Mouse (Mus musculus): ENCODE measurements at regions not wholly inside any gene's neighbourhood (a gene's known extent, or its start where the extent isn't known, plus 50 kb on each side); places are given as distances from the start of the nearest gene placed in this dataset.

GRCm38 (mm10) chr8:25361420-25361819 is 537.3 kb upstream of the Adam5 start:
- H3K9me3 ChIP-seq (replicated peaks) = 0 out of 2 replicates have a peak, but pooled peaks cover 3% of the 10 kb centered on the region
- 87% methylated on average over 5 of the region's 5 CpGs for WGBS
- ATAC-seq (replicated peaks; ENCODE audit: low FRiP score) = no peak
- H3K36me3 ChIP-seq = no peaks in the 10 kb centered on the region
- no peak overlapping the region for H3K4me3 ChIP-seq (replicated peaks)
- peaks cover 9% of the 10 kb centered on the region for H3K4me1 ChIP-seq
- H3K9ac ChIP-seq = no peak overlapping the region
- no peaks in the 10 kb centered on the region for H3K27me3 ChIP-seq
- H3K27ac ChIP-seq = no peak overlapping the region
- no peak overlapping the region for H3K4me2 ChIP-seq

- Histone ChIP-seq H3K36me3 (no peaks in the 10 kb centered on the region), H3K4me2 (no peak overlapping the region), H3K4me3 (replicated peaks) (no peak overlapping the region), H3K9me3 (replicated peaks) (0 out of 2 replicates have a peak, but pooled peaks cover 3% of the 10 kb centered on the region), H3K4me1 (peaks cover 11% of the 10 kb centered on the region), H3K27me3 (no peaks in the 10 kb centered on the region), H3K9ac (no peak overlapping the region), H3K27ac (no peak overlapping the region)
- 67% methylated on average over 12 of the region's 12 CpGs for WGBS
- no peak for ATAC-seq (replicated peaks; ENCODE audit: low FRiP score)
Measured at GRCm38 (mm10) chr8:25358539-25359165, 534.5 kb upstream of the Adam5 start.

GRCm38 (mm10) chr8:25353822-25354770 is 529.9 kb upstream of the Adam5 start:
- ATAC-seq (replicated peaks; ENCODE audit: low FRiP score) = peak; percentile 81
- peak overlapping the region; percentile 24 for H3K4me3 ChIP-seq (replicated peaks)
- 5% methylated on average over 27 of the region's 27 CpGs for WGBS

GRCm38 (mm10) chr8:25353405-25353804 is 529.2 kb upstream of the Adam5 start:
- Histone ChIP-seq H3K4me1 (peaks cover 17% of the 10 kb centered on the region), H3K27ac (peak overlapping the region; percentile 78), H3K9me3 (replicated peaks) (0 out of 2 replicates have a peak, but pooled peaks cover 3% of the 10 kb centered on the region), H3K9ac (no peak overlapping the region), H3K4me2 (peak overlapping the region; percentile 57), H3K4me3 (replicated peaks) (no peak overlapping the region), H3K36me3 (no peaks in the 10 kb centered on the region), H3K27me3 (no peaks in the 10 kb centered on the region)
- ATAC-seq (replicated peaks; ENCODE audit: low FRiP score) = no peak
- 41% methylated on average over 7 of the region's 7 CpGs for WGBS

More at GRCm38 (mm10) chr8:25353822-25354770, 529.9 kb upstream of the Adam5 start:
- 0 out of 2 replicates have a peak, but pooled peaks cover 3% of the 10 kb centered on the region for H3K9me3 ChIP-seq (replicated peaks)
- H3K4me2 ChIP-seq = peak overlapping the region; percentile 57
- H3K36me3 ChIP-seq = no peaks in the 10 kb centered on the region
- H3K27ac ChIP-seq = peak overlapping the region; percentile 78
- peaks cover 16% of the 10 kb centered on the region for H3K4me1 ChIP-seq
- no peaks in the 10 kb centered on the region for H3K27me3 ChIP-seq
- peak overlapping the region; percentile 29; the same call in 1 of the 2 replicates for H3K9ac ChIP-seq

- ATAC-seq (replicated peaks; ENCODE audit: low FRiP score) = no peak; the same call in 1 of the 2 replicates
- WGBS = 42% methylated on average over 10 of the region's 10 CpGs
- H3K36me3 ChIP-seq = no peaks in the 10 kb centered on the region
Measured at GRCm38 (mm10) chr8:25348003-25348683, 524.0 kb upstream of the Adam5 start.

GRCm38 (mm10) chr8:25343160-25343602 is 519.0 kb upstream of the Adam5 start:
- H3K27me3 ChIP-seq = no peaks in the 10 kb centered on the region
- H3K9ac ChIP-seq = no peak overlapping the region
- peaks cover 27% of the 10 kb centered on the region for H3K4me1 ChIP-seq
- no peak overlapping the region for H3K4me3 ChIP-seq (replicated peaks)
- peak overlapping the region; percentile 87 for H3K27ac ChIP-seq
- ATAC-seq (replicated peaks; ENCODE audit: low FRiP score) = peak; percentile 91
- no peaks in the 10 kb centered on the region for H3K36me3 ChIP-seq
- peak overlapping the region; percentile 40 for H3K4me2 ChIP-seq
- H3K9me3 ChIP-seq (replicated peaks) = no peaks in the 10 kb centered on the region
- 28% methylated on average over 10 of the region's 10 CpGs for WGBS

More at GRCm38 (mm10) chr8:25348003-25348683, 524.0 kb upstream of the Adam5 start:
- Histone ChIP-seq H3K9me3 (replicated peaks) (no peaks in the 10 kb centered on the region), H3K4me3 (replicated peaks) (no peak overlapping the region), H3K4me2 (no peak overlapping the region), H3K27me3 (no peaks in the 10 kb centered on the region), H3K27ac (peak overlapping the region; percentile 70), H3K9ac (no peak overlapping the region), H3K4me1 (peaks cover 15% of the 10 kb centered on the region)

- Histone ChIP-seq H3K27me3 (no peaks in the 10 kb centered on the region), H3K9me3 (replicated peaks) (no peaks in the 10 kb centered on the region), H3K9ac (no peak overlapping the region), H3K27ac (peak overlapping the region; percentile 83), H3K36me3 (no peaks in the 10 kb centered on the region), H3K4me3 (replicated peaks) (no peak overlapping the region), H3K4me2 (no peak overlapping the region), H3K4me1 (peaks cover 21% of the 10 kb centered on the region)
- WGBS = 69% methylated on average over 5 of the region's 5 CpGs
- ATAC-seq (replicated peaks; ENCODE audit: low FRiP score) = no peak
Measured at GRCm38 (mm10) chr8:25342501-25342900, 518.3 kb upstream of the Adam5 start.

- Histone ChIP-seq H3K27ac (0 out of 2 replicates have a peak overlapping the region, but pooled peaks have one; percentile 38), H3K4me1 (peaks cover 21% of the 10 kb centered on the region), H3K36me3 (no peaks in the 10 kb centered on the region), H3K4me2 (no peak overlapping the region), H3K4me3 (replicated peaks) (no peak overlapping the region), H3K27me3 (no peaks in the 10 kb centered on the region), H3K9me3 (replicated peaks) (peaks cover 5% of the 10 kb centered on the region; the same call in 1 of the 2 replicates), H3K9ac (no peak overlapping the region)
- 56% methylated on average over 5 of the region's 5 CpGs for WGBS
- ATAC-seq (replicated peaks; ENCODE audit: low FRiP score) = no peak
Measured at GRCm38 (mm10) chr8:25341225-25341624, 517.1 kb upstream of the Adam5 start.

GRCm38 (mm10) chr8:25340729-25341128 is 516.6 kb upstream of the Adam5 start:
- WGBS = 51% methylated on average over 2 of the region's 2 CpGs
- Histone ChIP-seq H3K4me3 (replicated peaks) (no peak overlapping the region), H3K9me3 (replicated peaks) (peaks cover 8% of the 10 kb centered on the region; the same call in 1 of the 2 replicates), H3K36me3 (no peaks in the 10 kb centered on the region), H3K4me2 (no peak overlapping the region), H3K9ac (no peak overlapping the region), H3K27ac (no peak overlapping the region), H3K27me3 (no peaks in the 10 kb centered on the region), H3K4me1 (peaks cover 21% of the 10 kb centered on the region)
- no peak for ATAC-seq (replicated peaks; ENCODE audit: low FRiP score)

GRCm38 (mm10) chr8:25332120-25332607 is 508.0 kb upstream of the Adam5 start:
- Histone ChIP-seq H3K9ac (no peak overlapping the region), H3K4me1 (peaks cover 40% of the 10 kb centered on the region), H3K4me2 (no peak overlapping the region), H3K27me3 (no peaks in the 10 kb centered on the region), H3K36me3 (no peaks in the 10 kb centered on the region), H3K4me3 (replicated peaks) (no peak overlapping the region), H3K9me3 (replicated peaks) (peaks cover 8% of the 10 kb centered on the region; the same call in 1 of the 2 replicates), H3K27ac (peak overlapping the region; percentile 75)
- 27% methylated on average over 8 of the region's 8 CpGs for whole genome bisulfite sequencing
- ATAC-seq (replicated peaks; ENCODE audit: low FRiP score) = no peak

GRCm38 (mm10) chr8:25331161-25331776 is 507.1 kb upstream of the Adam5 start:
- 0 out of 2 replicates have a peak, but pooled peaks cover 3% of the 10 kb centered on the region for H3K9me3 ChIP-seq (replicated peaks)
- WGBS = 25% methylated on average over 7 of the region's 7 CpGs
- no peaks in the 10 kb centered on the region for H3K27me3 ChIP-seq
- peak; percentile 72; the same call in 1 of the 2 replicates for ATAC-seq (replicated peaks; ENCODE audit: low FRiP score)
- no peak overlapping the region for H3K4me3 ChIP-seq (replicated peaks)
- peak overlapping the region; percentile 75 for H3K27ac ChIP-seq
- H3K4me1 ChIP-seq = peaks cover 40% of the 10 kb centered on the region
- no peak overlapping the region for H3K9ac ChIP-seq
- H3K4me2 ChIP-seq = no peak overlapping the region
- no peaks in the 10 kb centered on the region for H3K36me3 ChIP-seq

Data from kidney, embryonic 15.5 days (tissue).